Mouse (Mus musculus) heart, adult 2 months (tissue): ENCODE data around the gene Anxa4. TPM values are rescaled to one million over a fixed set of nuclear protein-coding genes. Genes with fewer than 3 reads are reported as not detected.

ENCODE experiments used
- DNase-seq, 2 experiments: peaks; one replicate each; pipeline ENCODE4 v3.0.0; 2021
- H3K27ac ChIP-seq: fragments of 200-600 bp; 2 replicates; pipeline ENCODE4 v1.8.1; 2022
- H3K27me3 ChIP-seq: fragments of 200-500 bp; 2 replicates; pipeline ENCODE4 v1.6.1; 2012; ENCODE audit warnings: mild to moderate bottlenecking, low read length, inconsistent platforms, mixed read lengths; ENCODE audit not compliant: control insufficient read depth, insufficient read depth
- H3K36me3 ChIP-seq: fragments of 200-500 bp; 2 replicates; pipeline ENCODE4 v1.6.1; 2012; ENCODE audit warnings: low read length, inconsistent platforms; ENCODE audit not compliant: control insufficient read depth, insufficient read depth
- H3K4me1 ChIP-seq: fragments of 200-500 bp; 2 replicates; pipeline ENCODE4 v1.6.1; 2011; ENCODE audit warnings: low read length; ENCODE audit not compliant: control insufficient read depth, insufficient read depth
- H3K4me3 ChIP-seq: fragments of 200-600 bp; 2 replicates; pipeline ENCODE4 v1.8.1; 2022
- H3K79me2 ChIP-seq: fragments of 200-500 bp; replicated peaks from 2 replicates; pipeline ENCODE4 v1.6.1; 2012; ENCODE audit warnings: mild to moderate bottlenecking, inconsistent platforms, low read length, moderate library complexity, mixed read lengths; ENCODE audit not compliant: control insufficient read depth, insufficient read depth
- H3K9ac ChIP-seq: fragments of 200-500 bp; 2 replicates; pipeline ENCODE4 v1.6.1; 2012; ENCODE audit warnings: low read depth, mild to moderate bottlenecking, control low read depth, inconsistent platforms, low read length, mixed read lengths
- CTCF ChIP-seq: fragments of 200-600 bp; IDR thresholded peaks from 2 replicates; pipeline ENCODE4 v1.8.1; 2022; ENCODE audit warnings: antibody characterized with exemption, mild to moderate bottlenecking, moderate library complexity
- EP300 ChIP-seq: fragments of 200-500 bp; IDR thresholded peaks from 2 replicates; pipeline ENCODE4 v1.6.1; 2011; ENCODE audit warnings: low read depth, low read length, control low read depth; ENCODE audit not compliant: insufficient read depth
- POLR2A ChIP-seq: fragments of 200-500 bp; IDR thresholded peaks from 2 replicates; pipeline ENCODE4 v1.6.1; 2011; ENCODE audit warnings: mild to moderate bottlenecking, low read depth, low read length, control low read depth; ENCODE audit not compliant: insufficient read depth
- WGBS: fragments of 180-500 bp; shearing (Covaris S2); methylation state at CpG from one replicate; pipeline ENCODE4 v1.1.7; 2018; 5-methylcytosine and 5-hydroxymethylcytosine counted together
- intact Hi-C: fragments of 180-260 bp; cut with DNase I; formaldehyde crosslinking; loops from one replicate; pipeline ENCODE4 v1.15.1; 2025
- polyA plus RNA-seq: library from polyadenylated mRNA; depleted of rRNA; stranded (reverse); fragments of >200 nt; gene quantifications from 2 replicates; pipeline ENCODE4 v1.2.3, GENCODE M21; 2012
- total RNA-seq, 2 experiments: library from RNA; stranded (reverse); gene quantifications; 2 replicates each; pipeline ENCODE4 v1.2.3; 2021

Gene Anxa4
- total and polyA plus RNA-seq, 3 experiments = 18.1 to 33.3 (median 33.1) TPM

DNA sequence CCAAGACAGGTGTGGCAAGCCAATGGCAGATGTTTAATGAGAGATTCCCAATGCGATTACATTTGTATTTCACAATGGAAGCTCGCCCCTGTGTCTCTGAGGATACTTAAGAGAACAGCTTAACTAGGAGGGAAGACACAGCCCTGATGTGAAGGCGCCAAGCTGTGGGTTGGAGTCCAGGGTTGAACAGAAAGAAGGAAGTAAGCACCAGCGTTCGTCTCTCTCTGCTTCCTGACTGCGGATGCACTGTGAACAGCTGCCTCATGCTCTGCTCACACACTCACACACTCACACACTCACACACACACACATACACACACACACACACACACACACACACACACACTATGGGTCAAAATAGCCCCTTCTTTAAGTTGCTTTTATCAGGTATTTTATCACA lies 36.4 kb upstream of the Anxa4 start:
- Histone ChIP-seq H3K4me1 (peaks cover 11% of the 10 kb centered on the region), H3K36me3 (peaks cover 4% of the 10 kb centered on the region; the same call in 1 of the 2 replicates), H3K9ac (no peak overlapping the region), H3K4me3 (no peak overlapping the region), H3K79me2 (no peaks in the 10 kb centered on the region), H3K27me3 (no peaks in the 10 kb centered on the region), H3K27ac (no peak overlapping the region)
- intact Hi-C loops = loop anchor here (5.0 kb wide), 1 partner anchor 88 kb away; no protein-coding TSS in a partner anchor
- no peak for TF ChIP-seq POLR2A
- TF ChIP-seq CTCF = no peak
- no peak for TF ChIP-seq EP300
- 68% methylated on average over 6 of the region's 6 CpGs for WGBS
- no peak for DNase-seq

DNA sequence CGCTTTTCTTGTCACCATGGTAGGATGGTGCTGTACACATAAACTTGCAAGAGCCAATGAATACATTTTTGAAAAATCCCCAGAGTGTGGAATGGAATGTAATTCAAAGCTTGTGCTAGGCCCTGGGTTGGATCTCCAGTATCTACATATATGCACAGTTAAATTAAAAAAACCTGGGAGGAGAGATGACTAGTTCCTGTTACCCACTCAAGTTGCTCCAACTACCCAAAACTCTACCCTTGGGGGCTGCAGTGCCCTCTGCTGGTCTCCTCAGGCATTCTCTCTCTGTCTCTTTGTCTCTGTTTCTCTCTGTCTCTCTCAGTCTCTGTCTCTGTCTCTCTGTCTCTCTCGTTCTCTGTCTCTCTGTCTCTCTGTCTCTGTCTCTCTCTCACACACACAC lies 34.0 kb upstream of the Anxa4 start:
- no peaks in the 10 kb centered on the region for H3K27me3 ChIP-seq
- intact Hi-C loops = no loop called here
- no peak overlapping the region for H3K4me3 ChIP-seq
- no peak for DNase-seq
- H3K36me3 ChIP-seq = peaks cover 4% of the 10 kb centered on the region; the same call in 1 of the 2 replicates
- 89% methylated on average over 2 of the region's 2 CpGs for WGBS
- H3K79me2 ChIP-seq = no peaks in the 10 kb centered on the region
- TF ChIP-seq CTCF = peak; percentile 54
- no peak for TF ChIP-seq EP300
- H3K27ac ChIP-seq = no peak overlapping the region
- H3K9ac ChIP-seq = no peak overlapping the region
- peaks cover 15% of the 10 kb centered on the region for H3K4me1 ChIP-seq

DNA sequence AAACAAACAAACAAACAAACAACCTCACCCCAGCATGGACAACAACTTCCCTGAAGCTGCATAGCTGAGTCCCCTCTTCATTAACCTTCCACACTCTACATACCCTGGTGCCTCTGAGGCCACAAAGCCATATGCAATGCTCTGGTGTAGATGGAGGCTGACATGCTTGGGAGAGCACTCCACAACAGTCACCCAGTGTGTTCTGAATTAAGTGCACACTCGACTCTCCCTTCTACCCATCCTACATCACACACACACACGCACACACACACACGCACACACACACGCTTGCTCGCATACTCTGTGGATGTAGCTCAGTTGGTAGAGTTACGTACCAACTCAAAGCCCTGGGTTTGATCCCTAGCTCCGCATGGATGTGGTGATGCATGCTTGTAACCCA lies 31.0 kb upstream of the Anxa4 start:
- no peak for DNase-seq
- no peak overlapping the region for H3K9ac ChIP-seq
- H3K27ac ChIP-seq = peak overlapping the region; percentile 74
- peaks cover 12% of the 10 kb centered on the region for H3K4me1 ChIP-seq
- 90% methylated on average over 7 of the region's 7 CpGs for WGBS
- no peaks in the 10 kb centered on the region for H3K79me2 ChIP-seq
- intact Hi-C loops = no loop called here
- no peaks in the 10 kb centered on the region for H3K27me3 ChIP-seq
- no peaks in the 10 kb centered on the region for H3K36me3 ChIP-seq
- TF ChIP-seq POLR2A (no peak), EP300 (no peak), CTCF (no peak)
- no peak overlapping the region for H3K4me3 ChIP-seq

DNA sequence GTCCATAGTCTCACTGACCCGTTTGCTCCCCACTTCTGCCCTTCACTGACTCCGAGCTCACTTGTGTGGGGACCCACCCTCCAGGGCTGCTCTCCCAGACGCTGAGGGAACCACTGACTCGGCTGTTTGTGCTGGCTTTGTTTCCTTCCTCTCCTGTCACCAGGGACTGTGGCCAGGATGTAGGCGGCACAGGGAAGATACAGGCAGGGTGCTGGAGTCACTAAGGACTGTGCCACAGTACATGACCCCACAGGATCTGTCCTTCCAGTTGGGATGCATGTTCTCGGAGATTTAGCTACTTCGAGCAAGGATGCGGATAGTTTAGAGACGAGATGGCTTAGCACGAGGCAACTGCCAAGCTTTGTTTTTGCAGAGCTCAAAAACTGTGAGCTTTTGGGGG lies 30.4 kb upstream of the Anxa4 start:
- H3K4me1 ChIP-seq = peaks cover 12% of the 10 kb centered on the region

DNA sequence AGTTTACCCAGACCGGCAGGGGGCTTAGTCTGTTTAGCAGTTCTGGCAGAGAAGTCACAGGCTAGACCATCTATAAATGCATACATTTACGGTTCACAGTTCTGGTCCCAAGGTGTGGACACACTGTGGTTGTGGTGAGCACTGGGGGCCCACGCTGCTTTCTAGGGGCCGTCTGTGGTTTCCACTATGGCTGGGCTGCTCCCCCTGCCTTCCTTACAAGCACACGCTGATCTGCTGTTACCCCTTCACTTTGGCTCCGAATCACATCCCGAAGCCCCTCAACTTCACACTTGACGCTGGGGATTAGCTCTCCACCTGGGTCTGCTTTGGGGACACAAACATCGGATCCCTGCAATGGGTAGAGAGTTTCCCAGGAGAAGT lies 29.7 kb upstream of the Anxa4 start:
- H3K27me3 ChIP-seq = no peaks in the 10 kb centered on the region
- WGBS = 63% methylated on average over 9 of the region's 9 CpGs
- intact Hi-C loops = loop anchor here (1.0 kb wide), 1 partner anchor 8 kb away; no protein-coding TSS in a partner anchor
- H3K9ac ChIP-seq = peak overlapping the region; percentile 73
- H3K4me1 ChIP-seq = peaks cover 12% of the 10 kb centered on the region
- TF ChIP-seq CTCF (no peak; the same call in 1 of the 2 replicates), EP300 (no peak), POLR2A (no peak)
- H3K27ac ChIP-seq = peak overlapping the region; percentile 74
- no peak overlapping the region; the same call in 1 of the 2 replicates for H3K4me3 ChIP-seq
- H3K36me3 ChIP-seq = no peaks in the 10 kb centered on the region
- H3K79me2 ChIP-seq = no peaks in the 10 kb centered on the region
- no peak for DNase-seq

More for the DNA sequence above, 30.4 kb upstream of the Anxa4 start:
- Histone ChIP-seq H3K36me3 (no peaks in the 10 kb centered on the region), H3K79me2 (no peaks in the 10 kb centered on the region), H3K9ac (no peak overlapping the region), H3K27me3 (no peaks in the 10 kb centered on the region), H3K4me3 (no peak overlapping the region), H3K27ac (peak overlapping the region; percentile 74)
- intact Hi-C loops = loop anchor here (1.0 kb wide), 1 partner anchor 7 kb away; no protein-coding TSS in a partner anchor
- WGBS = 21% methylated on average over 10 of the region's 10 CpGs
- TF ChIP-seq EP300 (peak; percentile 40; the same call in 1 of the 2 replicates), CTCF (no peak), POLR2A (peak; percentile 47)
- DNase-seq = peak; percentile 69 to 81

DNA sequence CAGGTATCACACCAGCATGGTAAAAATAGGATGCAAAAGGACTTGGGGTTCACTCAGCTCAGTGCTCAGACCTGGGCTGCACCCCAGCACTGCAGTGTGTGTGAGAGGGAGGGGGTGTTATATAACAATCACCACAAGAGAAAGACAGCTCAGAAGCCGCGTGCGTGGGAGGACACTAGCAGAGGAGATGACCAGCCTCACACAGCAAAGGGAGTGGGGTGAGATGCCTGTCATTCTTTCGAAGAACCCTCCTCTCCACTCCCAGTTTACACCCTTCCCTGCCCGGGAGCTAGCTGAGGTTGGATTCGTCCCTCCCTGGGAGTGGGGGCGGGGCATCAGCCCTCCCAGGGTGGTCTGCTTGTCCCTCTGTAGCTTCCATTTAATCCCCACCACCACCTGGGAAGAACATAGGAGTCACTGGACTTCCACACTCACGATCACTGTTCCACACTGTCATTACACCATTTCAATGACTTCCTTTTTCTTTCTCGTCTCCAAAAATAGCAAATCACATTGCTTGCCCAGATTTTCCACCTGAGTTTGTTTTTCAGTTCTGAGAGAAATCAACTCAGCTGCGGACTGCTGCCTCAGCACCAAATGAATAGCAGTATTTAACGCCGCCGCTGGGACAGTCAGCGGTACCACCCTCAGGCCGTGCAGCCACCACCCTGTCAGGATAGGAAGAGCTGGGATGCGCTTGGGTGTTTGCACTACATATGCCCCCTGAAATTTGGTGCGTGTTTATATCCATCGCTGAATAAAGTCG lies 29.1 kb upstream of the Anxa4 start:
- Histone ChIP-seq H3K4me3 (peak overlapping the region; percentile 36), H3K27me3 (no peaks in the 10 kb centered on the region), H3K4me1 (peaks cover 12% of the 10 kb centered on the region), H3K9ac (peak overlapping the region; percentile 73), H3K79me2 (no peaks in the 10 kb centered on the region), H3K36me3 (no peaks in the 10 kb centered on the region), H3K27ac (peak overlapping the region; percentile 74)
- DNase-seq = peak; percentile 50 to 62
- intact Hi-C loops = loop anchor here (1.0 kb wide), 1 partner anchor 9 kb away; no protein-coding TSS in a partner anchor
- 8% methylated on average over 19 of the region's 19 CpGs for WGBS
- 0 out of 2 replicates have a peak, but pooled peaks have one; percentile 38 for TF ChIP-seq EP300
- no peak for TF ChIP-seq POLR2A
- TF ChIP-seq CTCF = no peak; the same call in 1 of the 2 replicates
